Mouse (Mus musculus) MEL (cell line): Measurements from ENCODE around the gene Olfr694. TPM values are rescaled to one million over a fixed set of nuclear protein-coding genes. Genes with fewer than 3 reads are reported as not detected.

Source experiments
- DNase-seq: peaks from one replicate; pipeline ENCODE4 v3.0.0; 2011; ENCODE audit warnings: low read depth, low spot score
- H3K27ac ChIP-seq: 2 replicates; pipeline ENCODE4 v1.5.1; 2012; ENCODE audit warnings: low read depth, mild to moderate bottlenecking, control low read depth, low read length, moderate library complexity; ENCODE audit not compliant: control insufficient read depth
- H3K27me3 ChIP-seq, 2 experiments: fragments of 150-350 bp in 1 of 2; sonication (generic) in 1 of 2; 2 replicates each; pipeline ENCODE4 v1.6.1; 2012; ENCODE audit warnings: low read length in 2 of 2, mild to moderate bottlenecking in 2 of 2, improper control_type of control experiment in 1 of 2, moderate library complexity in 1 of 2; ENCODE audit not compliant: insufficient read depth in 2 of 2, control insufficient read depth in 1 of 2
- H3K36me3 ChIP-seq, 2 experiments: 2 replicates each; pipeline ENCODE4 v1.6.1; 2012 to 2014; ENCODE audit warnings: low read length in 2 of 2, improper control_type of control experiment in 1 of 2, inconsistent platforms in 1 of 2, mild to moderate bottlenecking in 1 of 2; ENCODE audit not compliant: insufficient read depth in 2 of 2, control insufficient read depth in 1 of 2
- H3K4me1 ChIP-seq, 2 experiments: fragments of 150-350 bp in 1 of 2; sonication (generic) in 1 of 2; 2 replicates each; pipeline ENCODE4 v1.6.1; 2012; ENCODE audit warnings: low read length in 2 of 2, improper control_type of control experiment in 1 of 2, mild to moderate bottlenecking in 1 of 2; ENCODE audit not compliant: insufficient read depth in 2 of 2, control insufficient read depth in 1 of 2
- H3K4me3 ChIP-seq, 2 experiments: fragments of 150-350 bp in 1 of 2; sonication (generic) in 1 of 2; 2 replicates each; pipeline ENCODE4 v1.5.1; 2012; ENCODE audit warnings: low read depth in 2 of 2, low read length in 2 of 2, mild to moderate bottlenecking in 2 of 2, moderate library complexity in 2 of 2, control low read depth in 1 of 2, improper control_type of control experiment in 1 of 2; ENCODE audit not compliant: control insufficient read depth in 1 of 2, insufficient read depth in 1 of 2
- H3K79me2 ChIP-seq: 2 replicates; pipeline ENCODE4 v1.6.1; 2012; ENCODE audit warnings: mild to moderate bottlenecking, low read length, moderate library complexity; ENCODE audit not compliant: control insufficient read depth, poor library complexity, insufficient read depth
- H3K9ac ChIP-seq: 2 replicates; pipeline ENCODE4 v1.6.1; 2012; ENCODE audit warnings: low read depth, mild to moderate bottlenecking, control low read depth, low read length, moderate library complexity; ENCODE audit not compliant: control insufficient read depth, poor library complexity, severe bottlenecking
- H3K9me3 ChIP-seq: fragments of 150-350 bp; sonication (generic); replicated peaks from 2 replicates; pipeline ENCODE4 v1.6.1; 2012; ENCODE audit warnings: mild to moderate bottlenecking, low read length, improper control_type of control experiment, moderate library complexity; ENCODE audit not compliant: insufficient read depth
- BHLHE40 ChIP-seq: IDR thresholded peaks from 2 replicates; pipeline ENCODE4 v1.6.1; 2012; ENCODE audit warnings: low read depth, mild to moderate bottlenecking, inconsistent platforms, low read length, improper control_type of control experiment, borderline replicate concordance
- CHD1 ChIP-seq: IDR thresholded peaks from 2 replicates; pipeline ENCODE4 v1.6.1; 2012; ENCODE audit warnings: low read depth, mild to moderate bottlenecking, inconsistent platforms, low read length, improper control_type of control experiment
- CHD2 ChIP-seq: IDR thresholded peaks from 2 replicates; pipeline ENCODE4 v1.6.1; 2011; ENCODE audit warnings: low read length, improper control_type of control experiment
- CTCF ChIP-seq, 3 experiments: IDR thresholded peaks in 2 of 3; conservative IDR thresholded peaks in 1 of 3; 2 replicates each; pipeline ENCODE4 v1.5.1; 2011 to 2012; ENCODE audit warnings: low read length in 3 of 3, low read depth in 2 of 3, mild to moderate bottlenecking in 2 of 3, improper control_type of control experiment in 1 of 3, inconsistent platforms in 1 of 3, mixed read lengths in 1 of 3, moderate library complexity in 1 of 3; ENCODE audit not compliant: control insufficient read depth in 1 of 3, insufficient read depth in 1 of 3, poor library complexity in 1 of 3, severe bottlenecking in 1 of 3
- ELF1 ChIP-seq: IDR thresholded peaks from 2 replicates; pipeline ENCODE4 v1.6.1; 2014; ENCODE audit warnings: low read depth, mild to moderate bottlenecking, inconsistent platforms, low read length, improper control_type of control experiment, moderate library complexity
- ETS1 ChIP-seq: IDR thresholded peaks from 2 replicates; pipeline ENCODE4 v1.6.1; 2012; ENCODE audit warnings: low read depth, mild to moderate bottlenecking, inconsistent platforms, low read length, improper control_type of control experiment, moderate library complexity
- GABPA ChIP-seq: IDR thresholded peaks from 2 replicates; pipeline ENCODE4 v1.6.1; 2012; ENCODE audit warnings: low read depth, mild to moderate bottlenecking, inconsistent platforms, low read length, improper control_type of control experiment, moderate library complexity
- GATA1 ChIP-seq: IDR thresholded peaks from 2 replicates; pipeline ENCODE4 v1.6.1; 2011; ENCODE audit warnings: low read depth, low read length, improper control_type of control experiment
- HCFC1 ChIP-seq: IDR thresholded peaks from 2 replicates; pipeline ENCODE4 v1.6.1; 2012; ENCODE audit warnings: low read depth, mild to moderate bottlenecking, inconsistent platforms, low read length, improper control_type of control experiment, moderate library complexity
- KAT2A ChIP-seq: conservative IDR thresholded peaks from 2 replicates; pipeline ENCODE4 v1.6.1; 2012; ENCODE audit warnings: low read depth, low read length, improper control_type of control experiment, inconsistent platforms
- MAX ChIP-seq: IDR thresholded peaks from 2 replicates; pipeline ENCODE4 v1.6.1; 2011; ENCODE audit warnings: low read length, improper control_type of control experiment
- MAZ ChIP-seq: IDR thresholded peaks from 2 replicates; pipeline ENCODE4 v1.6.1; 2012; ENCODE audit warnings: low read depth, mild to moderate bottlenecking, inconsistent platforms, low read length, improper control_type of control experiment
- MYC ChIP-seq: IDR thresholded peaks from 2 replicates; pipeline ENCODE4 v1.6.1; 2011; ENCODE audit warnings: low read depth, mild to moderate bottlenecking, low read length, improper control_type of control experiment, moderate library complexity
- RAD21 ChIP-seq: IDR thresholded peaks from 2 replicates; pipeline ENCODE4 v1.6.1; 2011; ENCODE audit warnings: mild to moderate bottlenecking, low read depth, low read length, improper control_type of control experiment
- RCOR1 ChIP-seq: IDR thresholded peaks from 2 replicates; pipeline ENCODE4 v1.6.1; 2012; ENCODE audit warnings: low read depth, mild to moderate bottlenecking, inconsistent platforms, low read length, improper control_type of control experiment
- SIN3A ChIP-seq: IDR thresholded peaks from 2 replicates; pipeline ENCODE4 v1.6.1; 2012; ENCODE audit warnings: low read length, improper control_type of control experiment, inconsistent platforms
- SMC3 ChIP-seq: IDR thresholded peaks from 2 replicates; pipeline ENCODE4 v1.6.1; 2011; ENCODE audit warnings: low read depth, low read length, improper control_type of control experiment
- TAL1 ChIP-seq: IDR thresholded peaks from 2 replicates; pipeline ENCODE4 v1.6.1; 2012; ENCODE audit warnings: mild to moderate bottlenecking, inconsistent platforms, low read length, moderate library complexity, mixed read lengths
- UBTF ChIP-seq: IDR thresholded peaks from 2 replicates; pipeline ENCODE4 v1.6.1; 2012; ENCODE audit warnings: low read depth, mild to moderate bottlenecking, inconsistent platforms, low read length, improper control_type of control experiment, moderate library complexity, borderline replicate concordance; ENCODE audit not compliant: insufficient read depth
- USF1 ChIP-seq: IDR thresholded peaks from 2 replicates; pipeline ENCODE4 v1.6.1; 2014; ENCODE audit warnings: low read depth, mild to moderate bottlenecking, inconsistent platforms, low read length, improper control_type of control experiment, moderate library complexity
- ZKSCAN1 ChIP-seq: IDR thresholded peaks from 2 replicates; pipeline ENCODE4 v1.6.1; 2012; ENCODE audit warnings: low read depth, mild to moderate bottlenecking, inconsistent platforms, low read length, improper control_type of control experiment, moderate library complexity
- ZMIZ1 ChIP-seq: IDR thresholded peaks from 2 replicates; pipeline ENCODE4 v1.6.1; 2012; ENCODE audit warnings: low read depth, mild to moderate bottlenecking, inconsistent platforms, low read length, improper control_type of control experiment, moderate library complexity
- ZNF384 ChIP-seq: IDR thresholded peaks from 2 replicates; pipeline ENCODE4 v1.6.1; 2012; ENCODE audit warnings: low read depth, mild to moderate bottlenecking, inconsistent platforms, low read length, improper control_type of control experiment
- polyA plus RNA-seq, 2 experiments: library from polyadenylated mRNA; stranded (reverse) in 1 of 2; unstranded in 1 of 2; fragments of >175 nt in 1 of 2; fragments of >200 nt in 1 of 2; gene quantifications; 2 replicates each; pipeline versions ENCODE4 v1.2.1 to v1.2.4; 2012; ENCODE audit warnings: low replicate concordance in 2 of 2, low read depth in 1 of 2; ENCODE audit not compliant: insufficient read length in 2 of 2, insufficient read depth in 1 of 2, missing spikeins in 1 of 2
- total RNA-seq: library from RNA; depleted of rRNA; stranded (reverse); fragments of 300-350 nt; gene quantifications from 2 replicates; pipeline ENCODE4 v1.2.3, GENCODE M21; 2012

The Olfr694 gene
- total and polyA plus RNA-seq, 3 experiments = not detected

GRCm38 (mm10) chr7:106645261-106645660, 46.4 kb downstream of the Olfr694 start:
- Histone ChIP-seq H3K79me2 (no peaks in the 10 kb centered on the region), H3K27me3 (no peaks in the 10 kb centered on the region), H3K36me3 (peaks cover 0 to 19% of the 10 kb centered on the region in 2 experiments; a peak in 2 of 4 replicates), H3K27ac (no peak overlapping the region), H3K4me1 (peaks cover 0 to 8% of the 10 kb centered on the region in 2 experiments; a peak in 2 of 4 replicates), H3K4me3 (no peak overlapping the region), H3K9me3 (no peaks in the 10 kb centered on the region), H3K9ac (no peak overlapping the region)
- TF ChIP-seq ZNF384 (no peak), GABPA (no peak), RCOR1 (no peak), USF1 (no peak), MAZ (no peak), ETS1 (no peak), MYC (no peak), ELF1 (no peak)
- DNase-seq = no peak

DNA sequence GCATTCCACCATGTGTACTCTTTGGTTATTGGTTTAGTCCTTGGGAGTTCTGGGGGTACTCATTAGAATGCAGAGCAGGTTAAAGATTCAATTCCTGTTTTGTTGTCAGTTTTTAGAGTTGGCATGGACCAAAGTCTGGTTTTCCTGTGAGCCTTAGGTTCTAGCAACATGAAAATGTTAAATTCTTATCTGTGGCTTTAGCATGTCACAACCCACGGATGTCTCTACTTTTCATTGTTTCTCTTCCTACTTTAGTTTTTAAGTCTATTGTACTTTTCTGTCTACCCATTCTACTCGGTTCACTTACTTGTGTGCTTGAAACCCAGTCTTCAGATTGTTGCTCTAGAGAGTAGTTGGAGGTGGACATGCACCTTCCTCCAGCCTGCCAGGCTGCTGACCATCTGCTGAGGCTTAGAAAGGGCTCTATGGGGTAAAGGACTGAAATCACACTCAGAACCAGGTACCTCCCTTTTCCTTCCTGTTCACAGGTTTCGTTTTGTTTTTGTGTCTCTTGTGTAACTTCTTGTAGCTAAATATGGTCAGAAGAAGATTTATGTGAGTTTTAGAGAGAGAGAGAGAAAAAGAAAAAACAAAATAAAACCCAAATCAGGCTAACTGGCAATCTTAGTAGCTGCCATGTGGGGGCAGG, 47.3 kb downstream of the Olfr694 start:
- no peaks in the 10 kb centered on the region for H3K79me2 ChIP-seq
- H3K9ac ChIP-seq = no peak overlapping the region
- H3K4me1 ChIP-seq = peaks cover 0 to 3% of the 10 kb centered on the region in 2 experiments; a peak in 1 of 4 replicates
- peaks cover 0 to 9% of the 10 kb centered on the region in 2 experiments; a peak in 2 of 4 replicates for H3K36me3 ChIP-seq
- no peak overlapping the region for H3K27ac ChIP-seq
- no peaks in the 10 kb centered on the region for H3K27me3 ChIP-seq
- DNase-seq = no peak
- H3K9me3 ChIP-seq = no peaks in the 10 kb centered on the region
- TF ChIP-seq ETS1 = no peak
- TF ChIP-seq KAT2A = no peak
- no peak for TF ChIP-seq ZMIZ1
- TF ChIP-seq HCFC1 = no peak
- TF ChIP-seq CTCF (IDR thresholded peaks at IDR 0.05 in 2 of 3, conservative IDR thresholded peaks at IDR 0.05 in 1 of 3; ENCODE audit: control insufficient read depth in 1 of 3, insufficient read depth in 1 of 3, low read depth in 2 of 3, low read length in 3 of 3, poor library complexity in 1 of 3, severe bottlenecking in 1 of 3) = no peak
- TF ChIP-seq BHLHE40 = no peak
- no peak for TF ChIP-seq ZKSCAN1
- no peak for TF ChIP-seq GATA1
- no peak for TF ChIP-seq SMC3
- TF ChIP-seq CHD2 = no peak
- TF ChIP-seq SIN3A = no peak
- TF ChIP-seq UBTF = no peak
- no peak for TF ChIP-seq RAD21
- no peak for TF ChIP-seq MAX
- no peak for TF ChIP-seq MAZ
- no peak for TF ChIP-seq TAL1
- no peak for TF ChIP-seq ELF1
- TF ChIP-seq USF1 = no peak
- TF ChIP-seq CHD1 = no peak
- TF ChIP-seq GABPA = no peak
- H3K4me3 ChIP-seq = no peak overlapping the region
